Mouse (Mus musculus): Measurements from ENCODE around the gene Gm15155.
"Not testable (repeated sequence)": the region's sequence is repeated elsewhere in the genome, so short reads cannot be mapped to it uniquely, and the experiment has no call there.

The Gm15155 gene

DNA sequence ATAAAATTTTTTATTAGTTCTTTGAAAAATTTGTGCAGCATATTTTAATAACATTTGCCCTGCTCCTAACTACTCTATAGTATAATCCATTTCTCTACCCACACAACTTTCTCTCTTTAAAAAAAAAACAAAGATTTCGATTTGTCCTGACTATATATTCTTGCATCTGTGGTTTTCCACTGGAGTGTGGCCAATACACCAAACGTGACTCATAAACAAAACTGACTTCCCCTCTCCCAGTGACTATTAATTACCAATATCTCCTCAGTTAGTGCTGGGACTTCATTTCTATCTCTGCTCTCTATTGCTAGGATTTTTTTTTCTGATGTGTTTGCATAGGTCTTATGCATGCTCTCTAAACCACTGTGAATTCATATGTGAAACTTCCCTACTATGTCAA, 531.2 kb downstream of the Gm15155 start:
- DNase-seq (ENCODE audit: low spot score): no peak

DNA sequence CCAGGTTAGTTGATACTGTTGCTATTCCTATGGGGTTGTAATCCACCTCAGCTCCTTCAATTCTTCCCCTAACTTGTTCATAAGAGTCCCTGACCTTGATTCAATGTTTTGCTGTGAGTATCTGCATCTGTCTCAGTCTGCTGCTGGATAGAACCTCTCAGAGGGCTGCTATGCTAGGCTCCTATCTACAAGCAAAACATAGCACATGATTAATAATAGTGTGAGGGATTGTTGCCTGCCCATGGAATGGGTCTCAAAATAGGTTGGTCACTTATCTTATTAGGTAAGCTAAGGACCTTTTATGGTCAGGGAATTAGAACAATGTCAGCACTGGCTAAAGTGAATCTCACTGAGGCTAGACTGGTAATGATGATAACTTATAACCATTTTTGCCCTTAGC, 547.0 kb downstream of the Gm15155 start:
- no peak for DNase-seq (ENCODE audit: low spot score)

DNA sequence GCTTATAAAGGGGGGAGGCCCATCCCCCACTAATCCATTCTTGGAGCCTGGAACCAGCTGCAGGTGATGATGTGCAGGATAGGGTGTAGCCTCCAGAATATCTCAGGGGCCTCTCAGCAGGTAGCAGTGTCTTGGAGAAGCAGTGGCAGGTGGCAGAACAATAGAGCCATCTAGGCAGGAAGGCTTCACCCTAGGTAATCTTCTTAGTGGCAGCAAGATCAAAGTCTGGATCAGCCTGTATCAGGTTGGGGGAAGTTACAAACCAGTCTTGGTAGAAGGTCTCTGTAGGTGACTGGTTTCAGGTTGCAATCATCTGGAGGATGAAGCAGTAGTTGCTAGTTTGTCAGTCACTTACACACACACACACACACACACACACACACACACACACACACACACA, 679.3 kb downstream of the Gm15155 start:
- DNase-seq (ENCODE audit: low spot score): not testable (repeated sequence)
